Mouse (Mus musculus): ENCODE data around the gene Itga3. TPM values are rescaled to one million over a fixed set of nuclear protein-coding genes. Genes with fewer than 3 reads are reported as not detected.

Gene Itga3
- polyA plus RNA-seq, 1 experiment from 2014 or later = 355 TPM

DNA sequence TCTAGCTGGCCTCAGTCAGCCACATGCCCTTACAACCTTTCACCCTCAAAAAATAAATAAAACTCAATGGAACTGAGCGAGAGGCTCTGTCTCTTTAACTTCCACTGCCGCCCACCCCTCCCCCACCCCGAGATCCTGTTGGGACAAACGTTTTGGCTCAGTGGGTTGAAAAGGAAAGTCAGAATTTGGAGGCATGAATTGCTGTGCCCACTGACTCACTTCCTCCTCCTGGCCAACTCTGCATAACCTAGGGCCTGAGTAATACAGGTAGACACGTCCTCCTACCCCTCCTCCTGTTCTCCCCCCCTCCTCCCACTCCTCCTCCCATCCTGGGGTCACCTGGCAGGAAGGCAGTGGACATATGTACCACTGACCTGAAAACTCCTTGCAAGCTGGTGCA lies 9.1 kb upstream of the Itga3 start:
- in situ Hi-C loops (cut with MboI; ENCODE audit: low pct_unique_long_range_greater_than_20kb) = loop anchor here (25.0 kb wide), 1 partner anchor 1177 kb away; the partner anchor contains the start of gene Hoxb9
- DNase-seq (ENCODE audit: low read depth, low spot score) (no peak), ATAC-seq (peak; percentile 14)
- no peak for TF ChIP-seq CTCF (IDR thresholded peaks at IDR 0.05)
- CTCF ChIA-PET = interaction anchor here (1.5 to 2.8 kb wide), 5 partner anchors 8 to 47 kb away, joined by 3 to 12 read pairs (median 7); partner anchors contain the start of gene Itga3
- POLR2A ChIA-PET = interaction anchor here (0.7 to 3.9 kb wide), 4 partner anchors 8 to 40 kb away, joined by 3 to 27 read pairs (median 8); partner anchors contain the start of gene Itga3
- no peaks in the 10 kb centered on the region for H3K27me3 ChIP-seq

DNA sequence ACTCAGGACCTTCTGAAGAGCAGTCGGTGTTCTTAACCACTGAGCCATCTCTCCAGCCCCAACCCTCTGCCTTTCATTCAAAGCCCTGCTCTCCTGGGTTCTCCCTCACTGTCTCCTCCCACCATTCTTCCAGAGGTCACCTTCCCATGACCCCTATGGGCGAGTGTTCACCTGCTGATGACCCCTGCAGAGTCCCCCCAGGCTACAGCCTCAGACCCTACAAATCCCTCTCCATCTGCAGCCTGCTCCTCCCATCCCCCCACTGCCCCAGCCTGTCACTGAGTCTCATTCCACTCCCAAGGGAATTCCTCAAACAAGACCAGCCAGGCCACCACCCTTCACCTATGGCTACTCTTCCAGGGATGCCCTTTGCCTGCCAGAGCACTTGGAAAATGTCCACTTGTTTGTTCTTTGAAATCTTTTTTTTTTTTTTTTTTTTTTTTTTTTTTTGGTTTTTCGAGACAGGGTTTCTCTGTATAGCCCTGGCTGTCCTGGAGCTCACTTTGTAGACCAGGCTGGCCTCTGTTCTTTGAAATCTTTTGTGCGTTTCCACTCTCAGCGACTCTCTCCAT lies 8.3 kb upstream of the Itga3 start:
- POLR2A ChIA-PET = interaction anchor here (3.9 kb wide), 1 partner anchor 13 kb away, joined by 13 read pairs; no protein-coding TSS in a partner anchor
- CTCF ChIA-PET = interaction anchor here (2.8 kb wide), 1 partner anchor 20 kb away, joined by 12 read pairs; no protein-coding TSS in a partner anchor
- DNase-seq (ENCODE audit: low read depth, low spot score) (no peak), ATAC-seq (no peak)
- TF ChIP-seq CTCF (IDR thresholded peaks at IDR 0.05) = no peak
- H3K27me3 ChIP-seq = no peaks in the 10 kb centered on the region
- in situ Hi-C loops (cut with MboI; ENCODE audit: low pct_unique_long_range_greater_than_20kb) = loop anchor here (25.0 kb wide), 1 partner anchor 1177 kb away; the partner anchor contains the start of gene Hoxb9

DNA sequence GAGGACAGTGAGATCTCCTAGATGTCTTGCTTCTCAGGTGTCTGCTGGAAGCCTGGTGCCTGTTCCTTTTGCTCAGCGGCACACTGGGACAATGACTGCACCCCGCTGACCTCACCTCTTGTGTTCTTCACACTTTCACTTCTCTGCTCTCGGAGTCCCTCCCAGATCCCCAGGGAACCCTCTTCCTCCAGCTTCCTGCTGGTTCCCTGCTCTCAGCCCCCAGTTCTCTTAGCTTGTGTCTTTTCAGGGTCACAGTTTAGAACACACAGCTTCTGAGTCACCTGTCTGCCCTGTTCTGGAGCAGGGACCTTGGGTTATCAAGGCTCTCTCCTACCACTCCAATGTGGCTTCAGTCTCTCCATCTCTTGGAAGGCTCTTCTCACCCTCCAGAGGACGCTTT lies 7.6 kb upstream of the Itga3 start:
- in situ Hi-C loops (cut with MboI; ENCODE audit: low pct_unique_long_range_greater_than_20kb) = loop anchor here (25.0 kb wide), 1 partner anchor 1178 kb away; the partner anchor contains the start of gene Hoxb9
- no peak for TF ChIP-seq CTCF (IDR thresholded peaks at IDR 0.05)
- CTCF ChIA-PET = interaction anchor here (1.0 to 2.1 kb wide), 2 partner anchors 14 to 20 kb away, joined by 3 to 5 read pairs; no protein-coding TSS in a partner anchor
- POLR2A ChIA-PET = interaction anchor here (3.9 kb wide), 1 partner anchor 12 kb away, joined by 13 read pairs; no protein-coding TSS in a partner anchor
- DNase-seq (ENCODE audit: low read depth, low spot score) = no peak
- no peaks in the 10 kb centered on the region for H3K27me3 ChIP-seq
- ATAC-seq = no peak

DNA sequence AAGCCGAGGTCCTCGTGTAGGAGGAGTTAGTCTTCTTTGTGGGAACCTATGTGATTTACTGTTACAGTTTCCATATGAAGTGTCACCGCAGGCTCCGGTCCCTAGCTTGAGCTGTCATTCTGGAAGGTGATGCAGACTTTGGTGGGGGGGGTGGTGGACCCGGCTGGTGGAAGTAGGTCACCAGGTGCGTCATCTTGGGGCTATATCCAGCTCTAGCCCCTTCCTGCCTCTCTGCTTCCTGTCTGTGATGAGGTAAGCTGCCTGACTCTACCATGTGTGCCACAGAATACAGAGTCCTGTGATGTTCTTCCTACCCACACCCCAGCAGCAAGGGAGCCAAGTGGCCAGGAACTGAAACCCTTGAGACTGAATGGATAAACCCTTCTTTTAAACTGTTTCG lies 6.3 kb upstream of the Itga3 start:
- no peak for TF ChIP-seq CTCF (IDR thresholded peaks at IDR 0.05)
- POLR2A ChIA-PET = no interaction called here
- in situ Hi-C loops (cut with MboI; ENCODE audit: low pct_unique_long_range_greater_than_20kb) = loop anchor here (25.0 kb wide), 1 partner anchor 1179 kb away; the partner anchor contains the start of gene Hoxb9
- H3K27me3 ChIP-seq = no peaks in the 10 kb centered on the region
- DNase-seq (ENCODE audit: low read depth, low spot score) (no peak), ATAC-seq (no peak)
- CTCF ChIA-PET = interaction anchor here (2.1 kb wide), 1 partner anchor 16 kb away, joined by 5 read pairs; no protein-coding TSS in a partner anchor

DNA sequence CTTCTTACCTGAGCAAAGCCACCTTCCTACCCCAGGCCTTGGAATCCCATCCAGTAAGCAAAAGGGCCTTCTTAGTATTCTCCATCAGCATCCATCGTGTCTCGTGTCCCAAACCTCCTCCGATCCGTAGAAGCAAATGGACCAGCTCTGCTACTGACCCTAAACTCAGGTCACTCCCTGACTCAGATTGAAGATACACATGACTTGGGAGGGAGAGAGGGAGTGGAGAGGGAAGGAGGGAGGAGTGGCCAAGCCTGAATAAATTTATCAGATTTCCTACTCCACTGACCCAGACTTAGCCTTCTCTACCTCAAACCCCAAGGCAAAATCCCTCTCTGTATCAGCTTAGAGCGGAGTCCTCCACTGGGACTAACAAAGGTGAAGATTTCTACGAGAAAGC lies 4.2 kb upstream of the Itga3 start:
- CTCF ChIA-PET = interaction anchor here (1.8 to 1.9 kb wide), 2 partner anchors 19 to 25 kb away, joined by 5 to 6 read pairs; no protein-coding TSS in a partner anchor
- TF ChIP-seq CTCF (IDR thresholded peaks at IDR 0.05) = no peak
- ATAC-seq (no peak), DNase-seq (ENCODE audit: low read depth, low spot score) (no peak)
- in situ Hi-C loops (cut with MboI; ENCODE audit: low pct_unique_long_range_greater_than_20kb) = loop anchor here (25.0 kb wide), 1 partner anchor 1182 kb away; the partner anchor contains the start of gene Hoxb9
- POLR2A ChIA-PET = interaction anchor here (0.9 kb wide), 1 partner anchor 90 kb away, joined by 5 read pairs; the partner anchor contains the start of gene Ppp1r9b
- H3K27me3 ChIP-seq = no peaks in the 10 kb centered on the region

DNA sequence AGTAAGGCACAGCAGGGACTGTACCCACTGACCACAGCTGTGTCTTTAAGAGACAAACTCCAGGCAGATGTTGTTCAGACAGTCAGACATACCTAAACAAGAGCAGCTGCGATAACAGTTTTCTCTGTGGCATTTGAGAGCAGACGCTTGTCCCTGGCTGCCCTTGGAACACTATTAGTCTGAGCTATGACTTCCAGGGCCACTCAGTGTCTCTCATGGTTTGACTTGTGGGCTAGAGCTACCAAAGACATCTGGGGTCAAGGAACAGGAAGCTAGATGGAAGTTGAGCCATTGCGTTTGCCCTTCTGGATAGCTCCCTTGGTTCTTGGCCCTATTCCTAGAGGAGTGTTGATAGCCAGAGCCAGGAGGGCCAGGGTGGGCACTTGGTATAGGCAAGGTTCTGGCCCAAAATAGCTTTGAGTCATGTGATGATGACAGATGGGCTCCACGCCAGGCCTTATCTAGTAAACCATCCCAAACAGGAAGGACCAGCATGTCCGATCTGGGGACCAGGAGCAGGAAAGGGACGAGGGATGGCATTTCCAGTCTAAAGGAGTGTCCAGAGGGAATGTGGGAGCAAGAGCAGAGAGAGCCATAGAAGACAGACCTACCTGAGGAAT lies 2.8 kb upstream of the Itga3 start:
- no peak for DNase-seq (ENCODE audit: low read depth, low spot score)

DNA sequence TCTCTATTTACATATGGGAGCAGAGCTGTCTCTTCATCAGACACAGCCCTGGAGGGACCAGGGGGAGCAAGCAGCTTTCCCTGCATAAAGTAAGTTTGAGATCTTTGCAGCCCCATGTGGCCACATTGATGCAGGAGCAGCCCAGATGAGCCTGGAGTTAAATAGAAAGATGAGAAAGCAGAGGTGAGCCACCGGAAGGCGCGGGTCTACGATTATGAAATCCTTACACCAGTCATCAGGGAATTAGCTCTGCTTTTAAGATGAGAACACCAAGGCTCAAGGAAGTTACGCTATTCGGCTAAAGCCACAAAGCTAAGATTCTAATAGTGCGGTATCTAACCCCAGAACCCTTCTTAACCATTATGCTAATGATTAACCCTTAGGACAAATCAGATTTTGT lies 1.4 kb upstream of the Itga3 start:
- ATAC-seq = peak; percentile 45
- TF ChIP-seq CTCF (IDR thresholded peaks at IDR 0.05) = no peak
- ChIA-PET POLR2A (interaction anchor here (1.0 to 4.2 kb wide), 5 partner anchors 9 to 26 kb away, joined by 3 to 29 read pairs (median 5); no protein-coding TSS in a partner anchor), CTCF (interaction anchor here (0.7 to 6.2 kb wide), 8 partner anchors 9 to 29 kb away, joined by 3 to 56 read pairs (median 6); no protein-coding TSS in a partner anchor)
- DNase-seq (ENCODE audit: low read depth, low spot score) = no peak
- in situ Hi-C loops (cut with MboI; ENCODE audit: low pct_unique_long_range_greater_than_20kb) = loop anchor here (25.0 kb wide), 1 partner anchor 1184 kb away; the partner anchor contains the start of gene Hoxb9
- no peaks in the 10 kb centered on the region for H3K27me3 ChIP-seq

More for the DNA sequence above, 2.8 kb upstream of the Itga3 start:
- in situ Hi-C loops (cut with MboI; ENCODE audit: low pct_unique_long_range_greater_than_20kb) = loop anchor here (25.0 kb wide), 1 partner anchor 1183 kb away; the partner anchor contains the start of gene Hoxb9
- ChIA-PET CTCF (interaction anchor here (1.8 to 3.8 kb wide), 2 partner anchors 20 to 26 kb away, joined by 6 to 20 read pairs; no protein-coding TSS in a partner anchor), POLR2A (interaction anchor here (1.9 to 4.2 kb wide), 2 partner anchors 8 to 21 kb away, joined by 5 to 27 read pairs; no protein-coding TSS in a partner anchor)
- no peaks in the 10 kb centered on the region for H3K27me3 ChIP-seq
- no peak for ATAC-seq
- TF ChIP-seq CTCF (IDR thresholded peaks at IDR 0.05) = no peak

DNA sequence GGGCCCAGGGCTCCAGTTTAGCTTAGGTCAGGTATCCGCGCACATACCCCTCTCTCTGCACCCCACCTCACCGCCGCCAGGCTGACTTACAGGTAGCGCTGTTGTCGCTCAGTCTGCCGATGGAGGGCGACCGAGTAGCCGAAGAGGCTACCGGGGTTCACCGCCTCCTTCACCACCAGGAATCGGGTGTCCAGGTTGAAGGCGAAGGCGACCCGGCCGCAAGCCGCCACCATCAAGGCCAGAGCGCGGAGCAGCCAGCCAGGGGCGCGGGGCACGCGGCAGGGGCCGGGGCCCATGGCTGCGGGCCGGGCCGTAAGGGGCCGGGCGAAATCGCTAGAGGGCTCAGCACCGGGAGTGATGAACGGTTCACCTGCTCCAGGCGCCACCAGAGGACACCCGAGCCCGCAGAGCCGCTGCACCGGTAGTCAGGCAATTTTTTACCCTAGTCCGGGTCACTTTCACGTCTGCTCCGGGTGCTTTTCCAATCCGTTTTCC lies 513 bp downstream of the Itga3 start:
- TF ChIP-seq CTCF (IDR thresholded peaks at IDR 0.05) = peak; percentile 98
- DNase-seq (ENCODE audit: low read depth, low spot score) (no peak), ATAC-seq (peak; percentile 17)
- H3K27me3 ChIP-seq = no peaks in the 10 kb centered on the region
- in situ Hi-C loops (cut with MboI; ENCODE audit: low pct_unique_long_range_greater_than_20kb) = loop anchor here (25.0 kb wide), 1 partner anchor 1186 kb away; the partner anchor contains the start of gene Hoxb9
- ChIA-PET CTCF (interaction anchor here (0.9 to 6.2 kb wide), 11 partner anchors 9 to 41 kb away, joined by 3 to 56 read pairs (median 6); no protein-coding TSS in a partner anchor), POLR2A (interaction anchor here (0.9 to 4.2 kb wide), 6 partner anchors 11 to 52 kb away, joined by 3 to 29 read pairs (median 14); no protein-coding TSS in a partner anchor)

DNA sequence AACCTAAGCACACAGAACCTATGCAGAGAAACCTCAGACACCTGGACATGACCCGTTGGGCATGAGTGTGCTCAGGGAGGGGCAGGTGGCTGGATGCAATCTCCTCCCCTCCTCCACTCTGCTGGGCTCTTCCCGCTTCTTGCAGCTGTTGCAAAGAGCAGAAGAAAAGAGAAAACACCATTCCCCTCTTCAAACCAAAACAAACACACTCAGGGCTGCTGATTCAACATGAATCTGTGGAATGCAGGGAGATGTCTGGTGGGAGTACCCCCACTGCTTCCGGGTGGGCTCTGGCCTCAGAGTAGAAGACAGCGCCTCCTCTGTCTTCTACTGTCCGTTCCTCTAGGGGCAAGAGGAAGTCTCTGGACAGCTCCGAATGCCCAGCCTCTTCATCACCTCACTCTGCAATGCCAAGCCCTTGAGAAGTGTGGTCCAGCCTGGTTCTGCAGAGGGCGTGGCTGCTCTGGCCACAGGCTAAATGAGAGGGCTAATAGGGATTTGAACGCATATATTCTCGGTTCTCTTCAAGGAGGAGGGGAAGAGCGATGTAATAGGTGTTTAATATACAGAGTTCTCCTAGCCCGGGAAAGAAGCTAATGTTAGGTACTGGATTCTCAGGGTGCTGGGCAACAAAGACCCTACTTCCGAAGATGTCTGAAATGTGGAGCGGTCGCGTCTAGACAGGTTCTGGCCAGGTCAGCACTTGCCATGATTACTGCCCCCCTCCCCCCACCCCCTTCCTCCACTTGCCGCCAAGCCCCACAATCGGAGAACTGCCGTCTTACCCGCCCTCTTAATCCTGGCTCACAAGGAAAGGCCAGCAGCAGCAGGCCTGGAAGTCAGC lies 1.2 kb downstream of the Itga3 start:
- CTCF ChIA-PET = interaction anchor here (1.0 to 6.2 kb wide), 9 partner anchors 10 to 41 kb away, joined by 3 to 56 read pairs (median 4); no protein-coding TSS in a partner anchor
- TF ChIP-seq CTCF (IDR thresholded peaks at IDR 0.05) = peak; percentile 24
- no peak for DNase-seq (ENCODE audit: low read depth, low spot score)
- no peaks in the 10 kb centered on the region for H3K27me3 ChIP-seq
- in situ Hi-C loops (cut with MboI; ENCODE audit: low pct_unique_long_range_greater_than_20kb) = loop anchor here (25.0 kb wide), 1 partner anchor 1187 kb away; the partner anchor contains the start of gene Hoxb9
- POLR2A ChIA-PET = interaction anchor here (0.9 to 4.2 kb wide), 7 partner anchors 12 to 51 kb away, joined by 3 to 29 read pairs (median 4); no protein-coding TSS in a partner anchor
- no peak for ATAC-seq
